Mouse (Mus musculus): ENCODE data around the gene Dnah6.

The Dnah6 gene

GRCm38 (mm10) chr6:73142776-73143175 is 78.7 kb downstream of the Dnah6 start:
- DNase-seq (ENCODE audit: low read depth), result no peak

- DNase-seq (ENCODE audit: low read depth), result no peak
These were observed 80.6 kb downstream of the Dnah6 start for GRCm38 (mm10) chr6:73140836-73141235.

GRCm38 (mm10) chr6:73132784-73133183 is 88.7 kb downstream of the Dnah6 start:
- DNase-seq (ENCODE audit: low read depth), result no peak

GRCm38 (mm10) chr6:73127594-73127993 is 93.9 kb downstream of the Dnah6 start:
- no peak for DNase-seq (ENCODE audit: low read depth)

- DNase-seq (ENCODE audit: low read depth), result no peak
These were observed 101.1 kb downstream of the Dnah6 start for GRCm38 (mm10) chr6:73120348-73120747.

- DNase-seq (ENCODE audit: low read depth), result peak; percentile 2
These were observed 107.6 kb downstream of the Dnah6 start for GRCm38 (mm10) chr6:73113898-73114297.

GRCm38 (mm10) chr6:73113365-73113764 is 108.1 kb downstream of the Dnah6 start:
- DNase-seq (ENCODE audit: low read depth), result no peak

- no peak for DNase-seq (ENCODE audit: low read depth)
These were observed 128.3 kb downstream of the Dnah6 start for GRCm38 (mm10) chr6:73093133-73093532.

GRCm38 (mm10) chr6:73090836-73091235 is 130.6 kb downstream of the Dnah6 start:
- DNase-seq (ENCODE audit: low read depth), result no peak

- no peak for DNase-seq (ENCODE audit: low read depth)
These were observed 138.9 kb downstream of the Dnah6 start for GRCm38 (mm10) chr6:73082571-73082970.

GRCm38 (mm10) chr6:73072093-73072786 is 149.2 kb downstream of the Dnah6 start:
- no peak for DNase-seq (ENCODE audit: low read depth)

GRCm38 (mm10) chr6:73071214-73071613 is 150.2 kb downstream of the Dnah6 start:
- DNase-seq (ENCODE audit: low read depth), result no peak

GRCm38 (mm10) chr6:73070663-73071062 is 150.8 kb downstream of the Dnah6 start:
- DNase-seq (ENCODE audit: low read depth), result no peak

- no peak for DNase-seq (ENCODE audit: low read depth)
These were observed 156.9 kb downstream of the Dnah6 start for GRCm38 (mm10) chr6:73064551-73064950.

- no peak for DNase-seq (ENCODE audit: low read depth)
These were observed 161.8 kb downstream of the Dnah6 start for GRCm38 (mm10) chr6:73059596-73060121.

- no peak for DNase-seq (ENCODE audit: low read depth)
These were observed 162.3 kb downstream of the Dnah6 start for GRCm38 (mm10) chr6:73059162-73059561.

- DNase-seq (ENCODE audit: low read depth), result no peak
These were observed 166.1 kb downstream of the Dnah6 start for GRCm38 (mm10) chr6:73055347-73055746.

- DNase-seq (ENCODE audit: low read depth), result no peak
These were observed 166.6 kb downstream of the Dnah6 start for GRCm38 (mm10) chr6:73054807-73055206.

- no peak for DNase-seq (ENCODE audit: low read depth)
These were observed 167.9 kb downstream of the Dnah6 start for GRCm38 (mm10) chr6:73053526-73053925.

- no peak for DNase-seq (ENCODE audit: low read depth)
These were observed 174.2 kb downstream of the Dnah6 start for GRCm38 (mm10) chr6:73047259-73047658.

GRCm38 (mm10) chr6:73045944-73046343 is 175.5 kb downstream of the Dnah6 start:
- DNase-seq (ENCODE audit: low read depth), result no peak

- no peak for DNase-seq (ENCODE audit: low read depth)
These were observed 179.2 kb downstream of the Dnah6 start for GRCm38 (mm10) chr6:73042278-73042677.

GRCm38 (mm10) chr6:73038291-73038690 is 183.2 kb downstream of the Dnah6 start:
- DNase-seq (ENCODE audit: low read depth), result no peak

- DNase-seq (ENCODE audit: low read depth), result no peak
These were observed 192.6 kb downstream of the Dnah6 start for GRCm38 (mm10) chr6:73028853-73029252.

Measured in c-Kit-positive CD71-negative TER-119-negative erythroid progenitor cells, embryonic 14.5 days (primary cell).